Mouse (Mus musculus) testis, adult 10 weeks (tissue): ENCODE results near the gene Lmbrd2. TPM values are rescaled to one million over a fixed set of nuclear protein-coding genes. Genes with fewer than 3 reads are reported as not detected.

Source experiments
- polyA plus RNA-seq: library from polyadenylated mRNA; stranded (reverse); fragments of 350-450 nt; fragmentation: Illumina TruSeq; extraction: RNeasy Lipid Tissue Mini Kit (QIAGEN cat#74804); gene quantifications from one replicate; pipeline ENCODE4 v1.2.3, GENCODE M21; 2014; ENCODE audit warnings: low read depth, low replicate concordance

Lmbrd2 gene
- polyA plus RNA-seq: 108 TPM

GRCm38 (mm10) chr15:9140252-9140680 is at the start of gene Lmbrd2:
Gene Lmbrd2 (plus strand): TSS chr15:9140550.

GRCm38 (mm10) chr15:9155325-9155724 is 15.0 kb downstream of the Lmbrd2 start, which contains the start of gene Skp2:
Gene Skp2 (minus strand): TSS chr15:9155425.

Other genes with a start within 250 kb of the Lmbrd2 start
- 0.08 TPM for gene Ranbp3l, start 172.6 kb upstream of the Lmbrd2 start, polyA plus RNA-seq
- gene Nadk2, start 69.3 kb upstream of the Lmbrd2 start, polyA plus RNA-seq: 43.5 TPM
- gene Skp2, start 14.9 kb downstream of the Lmbrd2 start, polyA plus RNA-seq: 173 TPM
- gene Ugt3a1, start 136.3 kb downstream of the Lmbrd2 start, polyA plus RNA-seq: 0.14 TPM
- 1.7 TPM for gene Ugt3a2, start 195.0 kb downstream of the Lmbrd2 start, polyA plus RNA-seq